Mouse (Mus musculus): Measurements from ENCODE around the gene Trappc3. TPM values are rescaled to one million over a fixed set of nuclear protein-coding genes. Genes with fewer than 3 reads are reported as not detected.
A peak's percentile ranks its signal among the peaks of the same experiment; 100 is the strongest.
"Not testable (repeated sequence)": the region's sequence is repeated elsewhere in the genome, so short reads cannot be mapped to it uniquely, and the experiment has no call there.

Trappc3 gene
- polyA plus RNA-seq (2012; ENCODE audit: insufficient read depth, low replicate concordance): 4.8 and 29.6 TPM in 2 replicates

DNA sequence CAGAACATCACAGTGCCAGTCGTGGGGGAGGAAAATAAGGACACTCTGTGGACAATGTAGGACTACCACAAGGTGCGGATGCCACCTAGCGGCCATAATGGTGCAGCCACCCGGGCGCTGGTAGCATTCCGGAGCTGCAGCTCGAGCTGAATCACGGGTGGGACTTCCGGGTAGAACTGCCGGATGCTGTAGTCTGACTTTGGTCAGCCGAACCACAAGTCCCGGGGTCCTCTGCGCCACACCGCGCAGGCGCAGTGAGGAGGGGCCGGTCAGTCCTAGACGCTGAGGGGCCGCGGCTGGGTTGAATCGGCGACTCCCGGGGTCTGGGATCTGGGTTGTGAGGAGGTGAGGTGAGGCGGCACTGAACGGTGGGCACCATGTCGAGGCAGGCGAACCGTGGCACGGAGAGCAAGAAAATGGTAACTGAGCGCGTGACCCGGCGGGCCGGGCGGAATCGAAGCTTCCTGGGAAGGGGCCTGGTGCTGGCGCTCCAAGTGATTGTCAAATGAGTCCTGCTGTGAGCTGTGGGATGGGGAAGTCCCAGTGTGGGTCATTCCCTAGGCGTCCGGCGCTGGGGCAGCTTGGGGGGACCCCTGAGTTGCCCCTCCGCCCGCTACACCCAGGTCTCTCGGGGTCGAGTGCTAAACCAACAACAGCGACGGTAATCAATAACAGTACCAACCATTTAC is at the start of gene Trappc3:
Trappc3 (plus strand) TSS at position 207 of the 689 bp plus-strand sequence.
- Histone ChIP-seq H3K27me3 (replicated peaks) (peaks cover 3% of the 10 kb centered on the region), H3K4me3 (replicated peaks) (peak within 1 kb of the TSS; percentile 97), H3K36me3 (replicated peaks; ENCODE audit: low read length) (peaks cover 28% of the 10 kb centered on the region), H3K4me1 (peaks cover 70% of the 10 kb centered on the region), H3K9me3 (no peaks in the 10 kb centered on the region)
- TF ChIP-seq FLI1 (IDR thresholded peaks at IDR 0.05; ENCODE audit: low read length) (0 out of 2 replicates have a peak, but pooled peaks have one; percentile 51), GATA1 (IDR thresholded peaks at IDR 0.05; ENCODE audit: borderline replicate concordance, low read length) (no peak)

DNA sequence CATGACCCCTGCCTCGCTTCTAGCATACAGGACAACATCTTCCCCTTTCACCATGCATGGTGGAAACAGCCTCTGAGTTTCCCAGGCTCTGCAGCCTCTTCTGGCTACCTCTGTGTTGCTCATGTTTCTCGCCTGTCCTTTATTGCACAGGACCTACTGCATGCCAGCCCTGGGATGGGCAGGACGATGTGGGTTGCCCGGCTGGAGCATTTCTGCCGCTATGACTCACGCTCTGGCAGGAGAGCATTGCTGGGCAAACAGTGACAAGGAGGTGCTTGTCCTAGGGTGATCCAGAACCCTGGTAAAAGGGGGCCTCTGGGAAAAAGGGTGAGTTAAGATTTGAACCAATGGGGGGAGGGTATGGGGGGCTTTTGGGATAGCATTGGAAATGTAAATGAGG is 44.4 kb upstream of the Trappc3 start:
- TF ChIP-seq GATA1 (IDR thresholded peaks at IDR 0.05; ENCODE audit: borderline replicate concordance, low read length): no peak
- no peak for TF ChIP-seq FLI1 (IDR thresholded peaks at IDR 0.05; ENCODE audit: low read length)

GRCm38 (mm10) chr4:126219540-126219939 is 42.6 kb upstream of the Trappc3 start:
- H3K4me1 ChIP-seq: peaks cover 20% of the 10 kb centered on the region
- H3K27me3 ChIP-seq (replicated peaks); H3K36me3 ChIP-seq (replicated peaks; ENCODE audit: low read length); H3K9me3 ChIP-seq; H3K4me3 ChIP-seq (replicated peaks): not testable (repeated sequence)

More for the DNA sequence above, 44.4 kb upstream of the Trappc3 start:
- H3K27me3 ChIP-seq (replicated peaks): peaks cover 5% of the 10 kb centered on the region
- no peak overlapping the region for H3K4me3 ChIP-seq (replicated peaks)
- peaks cover 24% of the 10 kb centered on the region for H3K4me1 ChIP-seq
- H3K36me3 ChIP-seq (replicated peaks; ENCODE audit: low read length): no peaks in the 10 kb centered on the region
- H3K9me3 ChIP-seq: no peaks in the 10 kb centered on the region

DNA sequence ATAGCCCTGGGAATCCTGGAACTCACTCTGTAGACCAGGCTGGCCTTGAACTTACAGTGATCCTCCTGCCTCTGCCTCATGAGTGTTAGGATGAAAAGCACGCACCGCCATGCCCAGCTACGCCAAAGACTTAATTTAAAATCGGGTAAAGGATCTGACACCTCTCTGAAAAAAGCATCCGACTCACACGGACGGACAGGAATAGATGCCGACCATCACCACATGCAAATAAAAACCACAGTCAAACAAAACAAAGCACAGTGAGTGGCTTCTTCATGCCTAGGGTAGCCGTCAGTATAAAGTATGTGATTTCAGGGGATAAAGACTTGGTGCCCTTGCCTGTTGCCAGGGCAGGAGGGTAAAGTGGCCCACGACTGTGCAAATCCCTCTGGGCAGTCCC is 42.1 kb upstream of the Trappc3 start:
- H3K9me3 ChIP-seq: no peaks in the 10 kb centered on the region
- TF ChIP-seq FLI1 (IDR thresholded peaks at IDR 0.05; ENCODE audit: low read length): no peak
- TF ChIP-seq GATA1 (IDR thresholded peaks at IDR 0.05; ENCODE audit: borderline replicate concordance, low read length): no peak
- H3K4me1 ChIP-seq: peaks cover 20% of the 10 kb centered on the region
- H3K4me3 ChIP-seq (replicated peaks): no peak overlapping the region
- peaks cover 4% of the 10 kb centered on the region for H3K27me3 ChIP-seq (replicated peaks)
- H3K36me3 ChIP-seq (replicated peaks; ENCODE audit: low read length): no peaks in the 10 kb centered on the region

- Histone ChIP-seq H3K4me3 (replicated peaks) (no peak overlapping the region), H3K9me3 (no peaks in the 10 kb centered on the region), H3K4me1 (peaks cover 22% of the 10 kb centered on the region), H3K36me3 (replicated peaks; ENCODE audit: low read length) (no peaks in the 10 kb centered on the region), H3K27me3 (replicated peaks) (peaks cover 4% of the 10 kb centered on the region)
- no peak for TF ChIP-seq FLI1 (IDR thresholded peaks at IDR 0.05; ENCODE audit: low read length)
- no peak for TF ChIP-seq GATA1 (IDR thresholded peaks at IDR 0.05; ENCODE audit: borderline replicate concordance, low read length)
Measured at GRCm38 (mm10) chr4:126222631-126223030, 39.5 kb upstream of the Trappc3 start.

GRCm38 (mm10) chr4:126226640-126227039 is 35.5 kb upstream of the Trappc3 start:
- Histone ChIP-seq H3K27me3 (replicated peaks) (no peaks in the 10 kb centered on the region), H3K4me1 (peaks cover 28% of the 10 kb centered on the region), H3K4me3 (replicated peaks) (peak overlapping the region; percentile 92), H3K9me3 (no peaks in the 10 kb centered on the region), H3K36me3 (replicated peaks; ENCODE audit: low read length) (peaks cover 15% of the 10 kb centered on the region)
- TF ChIP-seq FLI1 (IDR thresholded peaks at IDR 0.05; ENCODE audit: low read length) (no peak), GATA1 (IDR thresholded peaks at IDR 0.05; ENCODE audit: borderline replicate concordance, low read length) (no peak)

DNA sequence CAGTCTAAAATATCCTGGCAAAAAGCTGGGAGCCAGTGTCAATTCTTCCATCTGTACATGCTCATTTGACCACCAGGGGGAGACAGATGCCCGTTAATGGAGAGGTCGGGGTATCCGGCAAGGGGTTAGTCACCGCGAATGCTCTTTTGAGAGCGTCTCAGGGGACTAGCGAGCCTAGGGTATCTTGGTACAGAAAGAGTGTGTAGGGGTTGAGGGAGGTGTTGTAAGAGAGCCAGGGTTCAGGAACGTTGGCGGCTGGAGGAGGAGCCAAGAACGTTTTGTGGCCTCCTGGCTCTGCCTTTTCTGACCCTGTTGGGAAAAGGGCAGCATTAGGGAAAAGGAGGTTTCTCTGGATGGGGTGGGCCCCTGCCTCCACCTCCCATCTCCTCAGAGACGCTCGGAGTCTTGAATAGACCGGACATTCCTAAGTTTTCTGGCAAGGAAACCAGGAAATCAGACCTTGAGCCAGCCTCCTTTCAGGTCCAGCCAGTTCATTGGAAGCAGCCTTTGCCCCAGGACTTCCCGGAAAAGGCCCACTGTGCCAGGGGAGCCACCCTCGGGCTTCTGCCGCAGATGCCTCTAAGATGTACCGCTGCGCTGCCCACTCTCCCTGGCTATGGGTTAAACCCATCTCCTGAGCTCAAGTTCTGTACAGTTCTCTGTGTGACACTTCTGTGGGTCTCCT is 34.9 kb upstream of the Trappc3 start:
- no peak for TF ChIP-seq GATA1 (IDR thresholded peaks at IDR 0.05; ENCODE audit: borderline replicate concordance, low read length)
- H3K4me3 ChIP-seq (replicated peaks): peak overlapping the region; percentile 92
- H3K4me1 ChIP-seq: peaks cover 28% of the 10 kb centered on the region
- H3K36me3 ChIP-seq (replicated peaks; ENCODE audit: low read length): peaks cover 21% of the 10 kb centered on the region
- no peaks in the 10 kb centered on the region for H3K9me3 ChIP-seq
- no peaks in the 10 kb centered on the region for H3K27me3 ChIP-seq (replicated peaks)

DNA sequence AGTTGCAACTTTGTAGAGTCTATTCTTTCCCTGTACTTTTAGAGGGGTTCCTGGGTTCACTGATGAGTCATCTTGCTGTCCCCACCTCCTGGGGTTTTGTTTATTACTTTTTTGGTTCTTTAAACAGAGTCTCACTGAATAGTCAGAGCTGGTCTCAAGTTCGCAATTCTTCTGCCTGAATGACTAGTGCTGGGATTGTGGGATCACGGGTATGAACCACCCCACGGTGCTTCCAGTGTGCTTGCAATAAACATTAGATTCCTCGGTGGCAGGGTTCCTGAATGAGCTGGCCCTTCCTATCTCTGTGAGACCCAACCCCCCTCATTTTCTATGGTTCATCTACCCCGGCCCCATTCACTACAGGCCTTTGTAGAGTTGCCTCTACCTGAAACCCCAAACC is 34.0 kb upstream of the Trappc3 start:
- Histone ChIP-seq H3K36me3 (replicated peaks; ENCODE audit: low read length) (peaks cover 30% of the 10 kb centered on the region), H3K4me1 (peaks cover 28% of the 10 kb centered on the region), H3K4me3 (replicated peaks) (no peak overlapping the region), H3K27me3 (replicated peaks) (no peaks in the 10 kb centered on the region), H3K9me3 (no peaks in the 10 kb centered on the region)
- no peak for TF ChIP-seq FLI1 (IDR thresholded peaks at IDR 0.05; ENCODE audit: low read length)
- TF ChIP-seq GATA1 (IDR thresholded peaks at IDR 0.05; ENCODE audit: borderline replicate concordance, low read length): no peak

DNA sequence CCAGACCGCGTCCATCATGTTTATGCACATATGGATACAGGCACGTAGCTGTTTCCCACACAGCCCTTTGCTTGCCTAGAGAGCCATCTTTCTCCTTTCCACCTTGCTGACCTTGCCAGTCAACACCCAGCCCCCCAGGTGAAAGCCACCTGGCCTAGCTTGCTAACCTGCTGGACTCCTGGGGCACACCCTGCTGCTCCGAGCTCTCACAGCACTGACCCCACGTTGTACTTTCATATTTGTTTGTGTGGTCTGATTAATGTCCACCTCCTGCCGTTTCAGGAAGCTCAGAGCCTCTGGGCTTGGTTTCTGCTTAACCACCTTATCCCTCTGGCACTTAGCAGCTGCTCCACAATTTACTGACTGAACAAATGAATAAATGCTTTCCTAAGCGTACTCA is 32.2 kb upstream of the Trappc3 start:
- Histone ChIP-seq H3K4me3 (replicated peaks) (no peak overlapping the region), H3K4me1 (peaks cover 28% of the 10 kb centered on the region), H3K9me3 (no peaks in the 10 kb centered on the region), H3K27me3 (replicated peaks) (no peaks in the 10 kb centered on the region), H3K36me3 (replicated peaks; ENCODE audit: low read length) (peaks cover 48% of the 10 kb centered on the region)
- TF ChIP-seq FLI1 (IDR thresholded peaks at IDR 0.05; ENCODE audit: low read length) (no peak), GATA1 (IDR thresholded peaks at IDR 0.05; ENCODE audit: borderline replicate concordance, low read length) (no peak)

DNA sequence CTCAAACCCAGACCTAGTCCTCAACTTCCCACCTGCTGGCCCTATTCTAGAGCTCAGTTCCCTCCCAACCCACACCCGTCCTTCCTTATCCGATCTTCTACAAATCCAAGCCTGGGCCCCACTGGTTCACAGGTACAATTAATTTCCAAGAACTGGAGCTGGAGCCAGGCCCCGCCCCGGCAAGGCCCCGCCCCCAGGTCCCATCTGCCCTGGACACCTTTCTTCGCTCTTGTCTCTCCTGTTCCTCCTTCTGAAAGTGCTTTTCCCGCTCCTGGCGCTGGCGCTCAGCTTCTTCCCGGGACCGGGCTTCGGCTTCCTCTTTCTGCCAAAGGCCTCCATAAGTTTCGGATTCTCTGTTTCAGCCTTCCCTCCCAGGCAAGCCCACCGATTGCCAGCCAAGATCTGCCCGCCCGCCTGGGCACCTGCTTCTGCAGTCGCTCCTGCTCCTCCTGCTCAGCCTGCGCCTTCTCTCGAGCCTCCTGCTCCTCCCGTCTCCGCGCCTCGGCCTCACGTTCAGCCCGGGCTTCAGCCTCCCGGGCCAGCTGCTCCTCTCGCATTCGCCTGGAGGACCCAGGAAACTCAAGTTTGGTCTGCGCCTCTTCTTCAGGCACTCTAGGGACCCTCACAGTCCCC is 28.3 kb upstream of the Trappc3 start:
- H3K27me3 ChIP-seq (replicated peaks): no peaks in the 10 kb centered on the region
- no peak for TF ChIP-seq FLI1 (IDR thresholded peaks at IDR 0.05; ENCODE audit: low read length)
- TF ChIP-seq GATA1 (IDR thresholded peaks at IDR 0.05; ENCODE audit: borderline replicate concordance, low read length): no peak
- no peak overlapping the region for H3K4me3 ChIP-seq (replicated peaks)
- H3K36me3 ChIP-seq (replicated peaks; ENCODE audit: low read length): peaks cover 86% of the 10 kb centered on the region
- peaks cover 11% of the 10 kb centered on the region for H3K4me1 ChIP-seq
- H3K9me3 ChIP-seq: no peaks in the 10 kb centered on the region

All from megakaryocyte, embryonic 14.5 days (primary cell).